Mouse (Mus musculus): ENCODE results near the gene Eln. TPM values are rescaled to one million over a fixed set of nuclear protein-coding genes. Genes with fewer than 3 reads are reported as not detected.

The Eln gene
- total RNA-seq, 2 experiments from 2014 or later = 11.6 to 17.0 TPM

DNA sequence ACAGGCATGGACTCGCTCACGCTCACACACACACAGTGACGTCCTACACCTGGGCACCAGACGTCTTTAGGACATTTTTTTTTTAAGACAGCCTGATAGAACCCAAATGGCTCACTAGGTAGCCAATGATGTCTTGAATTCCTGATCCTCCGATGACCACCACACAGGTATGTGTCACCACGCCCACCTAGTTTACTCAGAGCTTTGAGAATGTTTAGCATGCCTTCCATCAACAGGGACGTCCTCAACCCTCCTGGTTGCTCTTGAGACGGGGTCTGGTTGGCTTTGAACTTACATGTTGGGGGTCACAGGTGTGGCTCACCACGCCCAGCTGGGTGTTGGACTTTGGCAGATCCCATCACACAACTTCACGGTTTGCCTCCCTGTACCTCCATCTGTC lies 922 bp downstream of the Eln start:
- DNase-seq (ENCODE audit: low spot score in 2 of 2) = no peak
- intact Hi-C loops (cut with DNase I) = loop anchor here (5.0 kb wide), 1 partner anchor 156 kb away; no protein-coding TSS in a partner anchor

- intact Hi-C loops (cut with DNase I) = loop anchor here (5.0 kb wide), 1 partner anchor 156 kb away; no protein-coding TSS in a partner anchor
- no peak for DNase-seq (ENCODE audit: low spot score in 2 of 2)
These were observed 1.3 kb downstream of the Eln start for GRCm38 (mm10) chr5:134745801-134746200.

DNA sequence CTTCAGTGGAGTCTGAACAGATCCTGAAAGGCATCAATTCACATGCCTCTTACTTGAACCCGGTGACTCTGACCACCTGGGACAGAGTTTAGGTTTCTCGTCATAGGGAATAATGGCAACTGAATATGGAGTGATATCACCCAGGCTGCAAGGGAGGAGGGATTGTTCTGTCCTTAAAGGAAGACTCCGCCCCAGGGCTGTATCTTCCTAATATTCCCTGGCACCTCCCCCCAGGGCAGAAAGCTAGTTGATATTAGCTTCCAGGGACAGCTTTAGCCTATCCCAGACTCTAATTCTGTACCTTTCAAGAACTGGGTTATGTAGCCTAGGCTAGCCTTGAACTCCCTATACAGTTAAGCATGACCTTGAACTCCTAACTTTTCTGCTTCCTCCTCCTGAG lies 2.1 kb downstream of the Eln start:
- intact Hi-C loops (cut with DNase I) = loop anchor here (5.0 kb wide), 1 partner anchor 157 kb away; no protein-coding TSS in a partner anchor
- DNase-seq (ENCODE audit: low spot score in 2 of 2) = no peak

DNA sequence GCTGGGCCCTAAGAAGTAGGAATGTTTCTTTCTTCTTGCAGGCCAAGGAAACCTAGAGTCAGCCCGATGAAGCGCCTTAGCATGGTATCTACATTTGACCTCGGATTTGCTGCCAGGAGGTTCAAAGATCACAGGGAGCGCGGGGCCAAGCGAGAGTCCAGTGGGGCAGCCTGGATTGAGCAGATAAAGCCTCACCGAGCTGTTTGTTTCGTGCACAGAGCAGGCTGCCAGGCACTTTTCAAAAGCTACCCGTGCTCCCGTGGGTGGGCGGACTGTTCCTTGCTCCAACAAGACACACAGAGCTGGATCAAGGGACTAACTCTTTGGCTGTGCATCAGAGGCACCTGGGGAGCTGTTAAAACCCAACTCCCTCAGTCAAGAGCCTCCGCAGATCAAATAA lies 3.1 kb downstream of the Eln start:
- no peak for DNase-seq (ENCODE audit: low spot score in 2 of 2)
- intact Hi-C loops (cut with DNase I) = no loop called here

GRCm38 (mm10) chr5:134742221-134742795 lies 4.8 kb downstream of the Eln start:
- no peak for DNase-seq (ENCODE audit: low spot score in 2 of 2)
- intact Hi-C loops (cut with DNase I) = no loop called here

DNA sequence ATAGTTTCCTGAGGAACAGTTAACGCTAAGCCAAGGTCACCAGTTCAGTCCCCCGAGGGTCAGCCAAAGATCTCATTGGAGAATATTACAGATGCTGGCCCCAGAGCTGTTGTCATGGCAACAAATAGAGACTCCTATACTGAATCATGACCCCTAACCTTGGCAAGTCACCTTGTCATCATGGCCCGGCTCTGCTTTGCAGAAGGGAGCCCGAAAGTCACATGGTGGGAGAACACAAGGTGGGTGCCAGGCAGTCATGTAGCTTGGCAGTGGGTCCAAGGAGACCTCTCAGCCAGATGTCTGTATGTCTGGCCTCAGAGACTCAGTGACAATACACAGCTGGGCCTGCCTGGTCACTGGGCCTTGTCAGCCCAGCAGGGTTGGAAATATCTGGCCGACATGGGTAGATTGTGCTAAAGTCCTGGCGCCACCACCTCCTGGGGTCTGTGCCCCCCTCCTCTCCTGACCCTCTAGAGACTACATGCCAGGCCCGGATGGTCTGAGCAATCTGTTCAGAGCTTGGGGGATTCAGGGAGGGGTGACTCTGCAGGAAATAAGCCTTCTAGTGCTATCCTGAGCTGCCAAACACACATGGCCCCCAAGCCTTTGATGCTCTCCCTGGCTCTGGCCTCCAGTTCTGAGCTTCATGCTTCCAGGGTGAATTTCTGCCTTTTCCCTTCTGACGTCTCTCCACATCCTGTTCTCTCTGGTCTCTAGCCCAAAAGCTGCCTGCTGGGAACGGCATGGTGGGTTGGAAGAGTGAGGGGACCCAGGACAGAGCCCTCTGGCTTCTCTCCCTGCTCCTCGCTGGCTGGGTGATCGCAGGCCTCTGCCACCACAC lies 6.4 kb downstream of the Eln start:
- intact Hi-C loops (cut with DNase I) = no loop called here
- no peak for DNase-seq (ENCODE audit: low spot score in 2 of 2)

DNA sequence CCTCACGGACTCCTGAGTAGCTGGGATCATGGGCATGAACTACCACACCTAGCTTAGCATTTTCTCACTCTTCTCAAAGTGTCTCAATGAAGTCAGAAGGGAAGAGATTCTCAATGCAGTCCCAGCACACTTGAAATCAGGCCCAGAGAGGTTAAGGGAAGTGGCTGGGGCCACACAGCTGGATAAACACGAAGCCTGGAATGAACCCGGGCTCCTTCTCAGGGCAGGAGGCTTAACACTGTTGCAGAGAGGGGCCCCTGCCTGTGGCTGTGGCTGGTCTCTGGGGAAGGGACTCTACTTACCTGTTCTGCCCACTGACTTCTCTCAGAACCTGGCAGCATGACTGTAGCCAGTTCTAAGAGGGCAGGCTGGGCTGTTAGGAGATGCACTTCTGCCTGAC lies 7.2 kb downstream of the Eln start:
- intact Hi-C loops (cut with DNase I) = no loop called here
- no peak for DNase-seq (ENCODE audit: low spot score in 2 of 2)

DNA sequence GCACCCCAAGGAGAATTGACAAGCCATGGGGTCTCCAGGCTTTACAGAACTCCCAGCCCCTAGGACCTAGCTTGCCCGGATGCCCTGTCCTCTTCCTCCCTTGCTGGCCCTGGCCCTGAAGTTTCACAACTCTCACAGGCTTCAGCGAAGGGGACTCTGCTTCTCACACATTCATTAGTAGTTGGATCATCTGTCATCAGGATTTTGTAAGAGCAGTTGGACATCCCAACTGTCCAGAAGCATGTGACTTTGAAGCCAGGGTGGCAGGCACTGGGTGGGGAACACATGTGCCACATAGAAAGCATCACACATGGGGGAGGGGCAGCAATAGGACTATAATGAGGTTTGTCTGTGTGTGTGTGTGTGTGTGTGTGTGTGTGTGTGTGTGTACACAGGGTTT lies 12.2 kb downstream of the Eln start:
- DNase-seq (ENCODE audit: low spot score in 2 of 2) = no peak
- intact Hi-C loops (cut with DNase I) = no loop called here

GRCm38 (mm10) chr5:134734072-134734471 lies 13.1 kb downstream of the Eln start:
- intact Hi-C loops (cut with DNase I) = no loop called here
- DNase-seq (ENCODE audit: low spot score in 2 of 2) = no peak

DNA sequence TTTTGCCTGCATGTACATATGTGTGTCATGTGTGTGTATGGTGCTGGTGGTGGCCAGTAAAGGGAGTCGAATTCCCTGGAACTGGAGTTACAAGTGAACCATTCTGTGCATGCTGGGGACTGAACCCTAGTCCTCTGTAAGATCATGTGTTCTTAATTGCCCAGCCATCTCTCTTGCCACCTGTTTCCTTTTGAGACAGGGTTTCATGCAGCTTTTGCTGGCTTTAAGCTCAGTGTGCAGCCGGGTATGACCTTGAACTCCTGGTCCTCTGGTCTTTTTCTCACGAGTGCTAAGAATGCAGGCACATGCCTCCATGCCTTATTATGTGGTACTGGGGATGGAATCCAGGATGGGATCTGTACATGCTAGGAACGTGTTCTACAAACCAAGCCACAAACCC lies 13.9 kb downstream of the Eln start:
- no peak for DNase-seq (ENCODE audit: low spot score in 2 of 2)
- intact Hi-C loops (cut with DNase I) = no loop called here

- no peak for DNase-seq (ENCODE audit: low spot score in 2 of 2)
- intact Hi-C loops (cut with DNase I) = no loop called here
These were observed 18.0 kb downstream of the Eln start for GRCm38 (mm10) chr5:134729124-134729523.

- no peak for DNase-seq (ENCODE audit: low spot score in 2 of 2)
- intact Hi-C loops (cut with DNase I) = no loop called here
These were observed 18.6 kb downstream of the Eln start for GRCm38 (mm10) chr5:134728535-134728934.

DNA sequence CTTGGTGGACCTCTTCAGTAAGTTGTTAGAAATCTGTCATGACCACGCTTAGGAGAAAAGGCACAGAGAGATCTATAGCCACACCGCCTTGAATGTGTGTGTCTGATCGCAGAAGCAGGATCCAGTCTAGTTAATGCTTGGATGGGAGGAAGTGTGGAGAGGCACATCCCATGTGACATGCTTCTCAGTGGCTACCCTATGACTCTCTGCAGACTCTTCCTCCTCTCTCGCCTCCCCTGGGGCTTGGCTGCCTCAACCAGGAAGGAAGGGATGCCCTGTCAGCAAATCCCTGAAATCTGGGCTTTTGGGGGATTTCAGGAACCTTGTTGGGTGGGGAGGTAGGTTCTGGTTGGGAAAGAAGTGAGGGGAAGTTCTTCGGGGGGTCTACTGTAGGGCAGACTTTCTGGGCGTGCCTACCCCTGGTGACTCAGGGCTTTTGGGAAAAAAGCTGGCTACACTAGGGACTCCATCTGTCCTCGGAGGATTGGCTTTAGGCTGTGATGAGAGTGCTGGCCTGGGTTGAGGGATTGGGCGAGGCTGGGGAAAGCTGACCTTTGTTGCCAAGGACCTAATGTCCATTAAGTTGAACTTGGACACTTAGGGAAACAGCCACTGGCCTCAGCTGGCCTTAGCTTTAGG lies 20.0 kb downstream of the Eln start:
- no peak for DNase-seq (ENCODE audit: low spot score in 2 of 2)
- intact Hi-C loops (cut with DNase I) = no loop called here

DNA sequence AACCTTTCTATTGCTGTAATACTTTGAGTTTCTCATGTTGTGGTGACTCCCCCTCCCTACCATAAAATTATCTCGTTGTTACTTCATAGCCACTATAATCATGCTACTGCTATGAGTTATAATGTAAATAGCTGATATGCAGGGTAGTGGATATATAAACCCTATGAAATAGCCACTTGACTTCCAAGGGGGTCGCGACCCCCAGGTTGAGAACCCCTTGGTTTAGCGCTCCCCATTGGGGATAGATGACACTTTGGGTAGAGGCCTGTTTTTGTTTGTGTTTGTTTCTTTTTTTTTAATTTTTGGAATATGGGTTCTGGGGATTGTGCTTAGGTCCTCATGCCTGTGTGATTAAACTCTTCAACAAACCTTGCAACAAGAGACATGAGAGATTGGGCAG lies 21.8 kb downstream of the Eln start:
- intact Hi-C loops (cut with DNase I) = no loop called here
- no peak for DNase-seq (ENCODE audit: low spot score in 2 of 2)

- DNase-seq (ENCODE audit: low spot score in 2 of 2) = no peak
- intact Hi-C loops (cut with DNase I) = no loop called here
These were observed 27.1 kb downstream of the Eln start for GRCm38 (mm10) chr5:134720058-134720457.

- no peak for DNase-seq (ENCODE audit: low spot score in 2 of 2)
- intact Hi-C loops (cut with DNase I) = no loop called here
These were observed 36.0 kb downstream of the Eln start for GRCm38 (mm10) chr5:134711076-134711475.

DNA sequence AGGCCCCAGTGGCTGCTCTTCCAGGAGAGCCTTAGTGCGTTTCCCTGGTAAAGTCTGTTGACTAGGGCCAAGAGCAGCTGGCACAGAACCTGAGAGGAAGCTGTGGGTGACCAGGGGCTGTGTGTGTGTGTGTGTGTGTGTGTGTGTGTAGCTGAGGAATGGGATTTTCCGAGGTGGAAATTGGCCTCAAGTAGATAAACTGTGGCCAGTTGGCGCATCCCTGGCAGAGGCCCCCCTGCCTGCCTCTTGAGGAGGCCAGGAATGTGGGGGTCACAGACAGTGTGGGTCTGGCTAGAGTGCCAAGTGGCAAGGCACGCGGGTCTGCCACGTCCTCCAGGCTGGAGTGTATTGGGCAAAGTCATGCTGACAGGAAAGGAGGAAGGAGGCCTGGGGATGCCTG lies 37.8 kb downstream of the Eln start:
- DNase-seq (ENCODE audit: low spot score in 2 of 2) = no peak
- intact Hi-C loops (cut with DNase I) = loop anchor here (5.0 kb wide), 2 partner anchors 42 to 217 kb away; no protein-coding TSS in a partner anchor

DNA sequence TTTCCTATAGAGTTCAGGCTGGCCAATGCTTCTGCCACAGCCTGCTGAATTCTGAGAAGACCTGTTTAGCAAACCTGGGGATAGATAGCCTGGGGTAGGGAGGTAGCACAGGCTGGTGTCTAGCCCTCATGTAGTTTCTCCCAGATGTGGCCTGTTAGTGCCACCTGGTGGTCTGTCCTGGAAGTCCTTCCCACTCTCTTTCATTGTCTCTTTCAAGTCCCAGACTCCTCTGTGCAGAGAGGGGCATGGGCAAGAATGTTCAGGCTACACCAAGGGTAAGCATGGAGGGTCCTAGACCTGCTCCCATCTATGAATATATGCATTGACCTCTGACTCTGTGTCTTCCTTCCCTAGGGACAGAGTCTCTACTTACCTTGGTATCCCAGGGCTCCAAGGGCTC lies 43.0 kb downstream of the Eln start:
- intact Hi-C loops (cut with DNase I) = no loop called here
- DNase-seq (ENCODE audit: low spot score in 2 of 2) = peak; percentile 43 to 69

GRCm38 (mm10) chr5:134695539-134695938 lies 51.6 kb downstream of the Eln start:
- intact Hi-C loops (cut with DNase I) = no loop called here
- DNase-seq (ENCODE audit: low spot score in 2 of 2) = no peak

- DNase-seq (ENCODE audit: low spot score in 2 of 2) = no peak
- intact Hi-C loops (cut with DNase I) = no loop called here
These were observed 52.0 kb downstream of the Eln start for GRCm38 (mm10) chr5:134695082-134695481.

DNA sequence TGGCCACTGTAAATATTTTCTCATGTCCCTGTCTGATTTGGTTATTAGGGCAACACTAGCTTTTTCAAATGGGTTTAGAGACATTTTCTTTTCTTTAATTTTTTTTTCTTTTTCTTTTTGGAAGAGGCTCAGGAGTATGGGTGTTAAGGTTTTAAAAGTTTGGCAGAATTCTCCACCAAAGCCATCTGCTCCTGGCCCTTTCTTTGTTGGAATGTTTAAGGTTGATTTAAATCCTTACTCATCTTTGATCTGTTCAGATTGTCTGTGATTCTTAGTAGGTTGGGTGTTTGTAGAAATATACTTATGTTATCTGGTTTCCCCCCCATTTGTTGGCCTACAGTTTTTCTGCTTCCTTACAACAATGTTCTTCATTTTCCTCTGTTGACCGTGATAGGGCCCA lies 54.4 kb downstream of the Eln start:
- intact Hi-C loops (cut with DNase I) = no loop called here
- no peak for DNase-seq (ENCODE audit: low spot score in 2 of 2)

Measured in left cerebral cortex, postnatal 36 days (tissue).